Mouse (Mus musculus) bone marrow, adult 2 months (tissue): Measurements from ENCODE around the gene Arhgdia.
"Not testable (repeated sequence)": the region's sequence is repeated elsewhere in the genome, so short reads cannot be mapped to it uniquely, and the experiment has no call there.

Experiments
- CTCF ChIP-seq: fragments of 200-500 bp; IDR thresholded peaks from 2 replicates; pipeline ENCODE4 v1.5.1; 2011; ENCODE audit warnings: low read length, control low read depth; ENCODE audit not compliant: control insufficient read depth, insufficient read depth
- POLR2A ChIP-seq: fragments of 200-500 bp; IDR thresholded peaks from 2 replicates; pipeline ENCODE4 v1.6.1; 2011; ENCODE audit warnings: low read depth, mild to moderate bottlenecking, control low read depth, low read length, borderline replicate concordance; ENCODE audit not compliant: control insufficient read depth

- not testable (repeated sequence) for TF ChIP-seq CTCF, POLR2A
These were observed 1.5 kb upstream of the Arhgdia start for GRCm38 (mm10) chr11:120582982-120583293.
